Mouse (Mus musculus): ENCODE measurements around the gene Ece1.

DNA sequence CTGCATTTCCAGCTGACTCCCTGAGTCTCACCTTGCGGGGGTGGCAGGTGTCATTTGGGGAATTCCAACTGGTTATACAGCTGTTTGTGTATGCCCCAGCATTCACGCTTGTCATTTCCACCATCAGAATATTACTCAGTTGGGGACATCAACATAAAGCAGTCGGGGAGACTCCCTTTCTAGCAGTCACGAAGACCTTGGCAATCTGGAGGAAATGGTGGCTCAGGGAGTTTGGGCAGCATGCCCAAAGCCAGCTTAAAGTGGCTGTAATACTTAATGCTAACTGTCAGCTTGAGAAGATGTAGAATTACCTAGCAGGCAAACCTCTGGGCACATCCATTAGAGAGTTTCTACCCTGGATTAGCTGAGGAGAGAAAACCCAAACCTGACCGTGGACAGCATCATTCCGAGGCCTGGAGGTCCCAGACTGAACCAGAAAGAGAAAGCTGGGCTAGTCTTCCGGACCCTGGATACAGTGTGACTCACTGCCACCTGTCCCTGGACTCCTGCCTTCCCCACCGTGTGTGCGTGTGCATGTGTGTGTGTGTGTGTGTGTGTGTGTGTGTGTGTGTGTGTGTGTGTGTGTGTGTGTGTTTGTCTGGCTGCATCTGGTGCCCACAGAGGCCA lies 13.5 kb downstream of the Ece1 start:
- TF ChIP-seq CTCF (IDR thresholded peaks at IDR 0.05; ENCODE audit: low read depth, low read length) (no peak), GATA1 (IDR thresholded peaks at IDR 0.05; ENCODE audit: borderline replicate concordance, low read length) (no peak), TAL1 (conservative IDR thresholded peaks at IDR 0.05; ENCODE audit: low read depth, low read length) (no peak), POLR2AphosphoS5 (IDR thresholded peaks at IDR 0.05; ENCODE audit: insufficient replicate concordance, low read depth, low read length) (no peak), GATA2 (IDR thresholded peaks at IDR 0.05; ENCODE audit: borderline replicate concordance, low read depth, low read length) (no peak)

Data from G1E (cell line).